Mouse (Mus musculus) lung, postnatal 0 days (tissue): Measurements from ENCODE around the gene M1ap.
A peak's percentile ranks its signal among the peaks of the same experiment; 100 is the strongest.

Experiments
- CTCF ChIP-seq: IDR thresholded peaks from 2 replicates; pipeline ENCODE4 v1.5.1; 2016; ENCODE audit warnings: antibody characterized with exemption, mild to moderate bottlenecking
- EP300 ChIP-seq: IDR thresholded peaks from 2 replicates; pipeline ENCODE4 v1.6.1; 2016; ENCODE audit warnings: antibody characterized with exemption, mild to moderate bottlenecking, control low read depth

DNA sequence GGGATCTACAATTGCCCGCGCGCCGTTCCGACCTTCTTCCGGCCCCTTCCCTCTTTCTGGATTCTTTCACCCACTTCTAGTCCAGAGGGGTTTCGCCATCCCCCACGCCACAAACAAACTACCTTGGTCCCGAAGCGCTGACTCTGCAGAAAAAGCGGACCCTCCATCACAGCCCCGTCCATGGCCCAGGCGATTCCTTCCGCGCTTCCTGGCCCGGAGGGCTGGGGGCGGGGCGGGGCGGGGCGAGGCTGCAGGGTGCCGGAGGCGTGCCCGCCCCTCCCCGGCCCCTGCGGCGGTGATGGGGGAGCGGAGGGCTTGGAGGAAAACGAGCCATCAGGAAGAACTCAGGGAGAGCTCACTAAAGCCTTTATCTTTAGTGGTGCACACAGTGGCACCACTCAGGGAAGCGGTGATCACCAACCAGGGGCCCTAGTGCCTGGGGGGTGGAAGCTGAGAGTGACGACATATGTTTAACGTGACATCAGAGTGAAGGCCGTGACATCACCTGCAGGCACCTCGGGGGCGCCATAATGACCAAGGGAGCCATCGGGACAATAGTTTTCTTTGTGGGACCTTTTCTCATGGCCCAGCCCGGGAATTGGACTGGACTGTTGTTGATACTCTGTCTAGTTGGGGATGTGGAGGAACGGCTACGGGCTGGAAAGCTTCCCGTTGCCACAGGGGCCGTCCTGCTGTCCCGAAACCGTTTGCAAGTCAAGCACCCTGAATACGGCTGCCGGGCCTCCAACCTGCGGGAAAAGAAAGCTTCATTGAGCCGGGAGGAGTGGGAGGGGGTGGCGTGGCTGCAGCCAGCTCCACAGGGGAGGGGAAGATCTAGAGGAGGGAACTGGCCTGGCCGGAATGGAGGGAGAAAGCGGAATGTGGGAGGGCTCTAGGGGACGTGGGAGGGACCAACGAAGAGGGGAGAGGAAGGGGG lies 86.8 kb downstream of the M1ap start, which contains the start of the genes Dok1 and Loxl3:
- no peak for TF ChIP-seq CTCF
- 0 out of 2 replicates have a peak, but pooled peaks have one; percentile 24 for TF ChIP-seq EP300
